Mouse (Mus musculus) right cerebral cortex, postnatal 25 days (tissue): ENCODE measurements around the gene Gm8267.
A peak's percentile ranks its signal among the peaks of the same experiment; 100 is the strongest.
"Not testable (repeated sequence)": the region's sequence is repeated elsewhere in the genome, so short reads cannot be mapped to it uniquely, and the experiment has no call there.

ENCODE experiments used
- DNase-seq: peaks from one replicate; pipeline ENCODE4 v3.0.0; 2022

Gene Gm8267

GRCm38 (mm10) chr14:44750240-44750639 is at the start of gene Gm8267:
Gm8267 (minus strand) TSS chr14:44750340.
- no peak for DNase-seq

- DNase-seq, result not testable (repeated sequence)
Observed at GRCm38 (mm10) chr14:44789537-44790382, 39.6 kb upstream of the Gm8267 start.

GRCm38 (mm10) chr14:44742789-44743188 is 7.4 kb downstream of the Gm8267 start:
- DNase-seq, result not testable (repeated sequence)

GRCm38 (mm10) chr14:44730711-44731110 is 19.4 kb downstream of the Gm8267 start:
- peak; percentile 7 for DNase-seq

- DNase-seq, result not testable (repeated sequence)
Observed at GRCm38 (mm10) chr14:44706356-44706755, 43.8 kb downstream of the Gm8267 start, which contains the start of gene Gm8257. Gm8257 (minus strand) TSS chr14:44706456.
